Mouse (Mus musculus) liver, embryonic 16.5 days (tissue): ENCODE data around the gene Cdkal1. TPM values are rescaled to one million over a fixed set of nuclear protein-coding genes. Genes with fewer than 3 reads are reported as not detected.

Experiments used
- ATAC-seq: fragments of 200-750 bp; cut with Nextera tagmentation; 2 replicates; pipeline ENCODE4 v1.8.0; 2017; ENCODE audit warnings: low read depth, mild to moderate bottlenecking, moderate number of reproducible peaks, moderate library complexity
- H3K27ac ChIP-seq: fragments of 300-500 bp; sonication (generic); 2 replicates; pipeline ENCODE4 v1.5.1; 2014; ENCODE audit warnings: mild to moderate bottlenecking, low read length
- H3K27me3 ChIP-seq: fragments of 300-500 bp; sonication (generic); 2 replicates; pipeline ENCODE4 v1.6.1; 2014; ENCODE audit warnings: low read depth, low read length, mixed read lengths; ENCODE audit not compliant: control insufficient read depth, insufficient read depth
- H3K36me3 ChIP-seq: fragments of 300-500 bp; sonication (generic); 2 replicates; pipeline ENCODE4 v1.6.1; 2014; ENCODE audit warnings: mild to moderate bottlenecking; ENCODE audit not compliant: control insufficient read depth, insufficient read depth
- H3K4me1 ChIP-seq: fragments of 300-500 bp; sonication (generic); 2 replicates; pipeline ENCODE4 v1.6.1; 2014; ENCODE audit warnings: low read depth, low read length, mixed read lengths; ENCODE audit not compliant: control insufficient read depth
- H3K4me2 ChIP-seq: fragments of 300-500 bp; sonication (generic); 2 replicates; pipeline ENCODE4 v1.6.1; 2014; ENCODE audit warnings: low read depth, low read length, mixed read lengths
- H3K4me3 ChIP-seq: fragments of 300-500 bp; sonication (generic); 2 replicates; pipeline ENCODE4 v1.5.1; 2014; ENCODE audit warnings: low read depth, mild to moderate bottlenecking, low read length
- H3K9ac ChIP-seq: fragments of 300-500 bp; sonication (generic); 2 replicates; pipeline ENCODE4 v1.6.1; 2014; ENCODE audit warnings: low read depth, low read length
- H3K9me3 ChIP-seq: fragments of 300-500 bp; sonication (generic); replicated peaks from 2 replicates; pipeline ENCODE4 v1.6.1; 2016; ENCODE audit warnings: low read length; ENCODE audit not compliant: control insufficient read depth
- WGBS: fragments of 180-500 bp; shearing (Covaris S2); extraction: QIAGEN DNeasy Blood & Tissue Kit; methylation state at CpG from one replicate; pipeline ENCODE4 v1.1.7; 2014; ENCODE audit not compliant: insufficient replicate concordance; 5-methylcytosine and 5-hydroxymethylcytosine counted together
- polyA plus RNA-seq: library from polyadenylated mRNA; unstranded; fragments of >200 nt; fragmentation: Nextera tagmentation; extraction: Ambion mirVana; gene quantifications from 2 replicates; pipeline ENCODE4 v1.2.1, GENCODE M21; 2015

Gene Cdkal1
- polyA plus RNA-seq, 1 experiment from 2014 or later = 9.3 TPM

DNA sequence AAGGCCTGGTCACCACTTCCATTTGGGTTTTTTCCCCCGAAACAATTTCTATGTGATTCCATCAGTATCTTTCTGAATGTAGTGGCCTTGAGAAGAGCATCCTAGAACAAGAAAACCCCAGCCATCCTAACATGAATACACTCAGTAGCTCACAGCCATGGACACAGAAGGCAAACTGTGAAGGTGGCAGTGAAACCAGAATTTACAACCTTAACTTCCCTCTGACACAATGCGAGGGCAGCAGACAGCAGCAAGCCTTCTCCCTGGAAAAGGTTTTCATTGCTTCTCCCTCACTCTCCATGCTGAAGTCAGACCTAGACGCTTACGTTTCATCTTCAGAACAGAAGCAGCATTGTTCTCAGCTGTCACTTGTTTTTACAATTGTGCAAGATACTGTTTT lies 87.9 kb downstream of the Cdkal1 start:
- H3K27ac ChIP-seq = no peak overlapping the region
- H3K9me3 ChIP-seq = no peaks in the 10 kb centered on the region
- 47% methylated on average over 4 of the region's 4 CpGs for WGBS
- ATAC-seq = no peak
- H3K27me3 ChIP-seq = no peaks in the 10 kb centered on the region
- H3K4me2 ChIP-seq = no peak overlapping the region
- H3K4me3 ChIP-seq = no peak overlapping the region
- H3K4me1 ChIP-seq = peaks cover 3% of the 10 kb centered on the region; the same call in 1 of the 2 replicates
- no peaks in the 10 kb centered on the region for H3K36me3 ChIP-seq
- H3K9ac ChIP-seq = no peak overlapping the region

DNA sequence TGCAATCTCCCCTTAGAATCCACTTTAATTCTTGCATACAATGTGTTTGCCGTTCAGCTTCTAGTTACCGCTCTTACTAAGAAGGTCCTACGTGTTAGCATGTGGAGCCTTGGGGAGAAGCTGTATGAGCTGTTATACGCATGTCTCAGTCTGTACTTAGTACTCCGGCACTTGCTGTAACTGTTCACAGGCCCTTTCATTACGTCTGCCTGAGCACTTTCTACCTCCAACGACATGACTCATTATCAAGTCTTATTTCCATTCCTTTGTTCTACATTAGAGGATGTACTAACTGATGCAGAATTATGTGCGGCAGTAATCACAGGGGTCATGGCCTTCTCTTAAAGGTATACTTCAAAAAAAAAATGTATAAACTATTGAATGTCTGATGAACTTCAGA lies 89.1 kb downstream of the Cdkal1 start:
- no peak overlapping the region for H3K4me3 ChIP-seq
- H3K4me1 ChIP-seq = peaks cover 3% of the 10 kb centered on the region; the same call in 1 of the 2 replicates
- no peak overlapping the region for H3K27ac ChIP-seq
- H3K36me3 ChIP-seq = no peaks in the 10 kb centered on the region
- no peak overlapping the region for H3K4me2 ChIP-seq
- WGBS = 79% methylated on average over 8 of the region's 8 CpGs
- H3K9ac ChIP-seq = no peak overlapping the region
- ATAC-seq = no peak
- H3K27me3 ChIP-seq = no peaks in the 10 kb centered on the region
- no peaks in the 10 kb centered on the region for H3K9me3 ChIP-seq

DNA sequence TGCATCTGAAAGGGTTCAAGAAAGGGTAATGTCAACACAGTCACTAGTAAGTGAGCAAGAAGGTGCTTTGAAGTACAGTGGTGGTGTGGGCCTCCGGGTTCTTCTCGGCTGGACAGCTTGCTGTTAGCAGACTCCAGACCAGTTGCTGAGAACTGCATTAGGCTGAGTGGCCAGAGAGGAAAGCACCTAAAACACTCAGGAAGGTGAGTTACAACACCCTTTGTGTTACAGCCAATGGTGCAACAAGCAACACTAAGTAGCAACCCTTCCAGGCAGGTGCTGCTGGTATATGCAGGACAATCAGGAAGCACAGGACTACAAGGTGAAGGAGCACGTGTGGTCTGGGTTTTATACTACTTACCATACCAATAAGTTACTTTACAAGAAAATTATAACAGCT lies 90.2 kb downstream of the Cdkal1 start:
- Histone ChIP-seq H3K27me3 (no peaks in the 10 kb centered on the region), H3K4me3 (no peak overlapping the region), H3K9ac (no peak overlapping the region), H3K27ac (no peak overlapping the region), H3K4me1 (peaks cover 3% of the 10 kb centered on the region; the same call in 1 of the 2 replicates), H3K4me2 (no peak overlapping the region), H3K9me3 (no peaks in the 10 kb centered on the region), H3K36me3 (no peaks in the 10 kb centered on the region)
- ATAC-seq = no peak
- 67% methylated on average over 3 of the region's 3 CpGs for WGBS

DNA sequence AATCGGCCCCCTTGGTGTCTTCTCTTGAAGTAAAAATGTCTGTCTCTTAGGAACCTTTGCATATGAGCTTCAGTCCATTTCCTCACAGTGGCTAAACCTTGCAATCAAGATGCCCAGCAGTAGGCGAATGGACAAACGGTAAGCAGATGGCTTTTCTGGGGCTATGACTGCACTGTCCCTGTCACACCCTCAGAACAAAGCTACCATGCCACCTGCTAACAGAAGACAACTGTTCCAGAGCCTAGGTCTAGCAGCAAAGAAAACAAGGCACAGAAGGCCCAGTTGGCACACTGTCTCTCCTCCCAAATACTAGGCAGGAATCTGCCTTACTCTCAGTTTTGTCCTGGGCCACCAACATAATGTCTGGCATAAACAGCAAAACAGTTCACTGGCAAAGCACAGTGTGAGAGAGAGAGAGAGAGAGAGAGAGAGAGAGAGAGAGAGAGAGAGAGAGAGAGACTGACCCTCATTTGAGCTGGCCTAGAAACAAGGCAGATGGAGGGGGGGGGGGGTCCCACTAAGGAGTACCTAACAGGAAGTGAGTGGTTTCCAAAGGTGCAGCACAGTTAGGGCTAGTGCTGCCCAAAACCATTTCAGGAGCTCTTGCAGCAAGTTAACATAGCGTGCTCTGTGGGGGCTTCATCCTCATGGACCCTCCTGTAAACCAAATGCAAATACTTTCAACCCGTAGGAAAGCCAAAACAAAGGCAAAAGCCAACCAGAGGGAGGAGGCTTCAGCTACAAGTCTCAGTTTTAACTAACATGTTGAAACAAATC lies 95.6 kb downstream of the Cdkal1 start:
- Histone ChIP-seq H3K4me3 (no peak overlapping the region), H3K27me3 (no peaks in the 10 kb centered on the region), H3K27ac (no peak overlapping the region), H3K36me3 (no peaks in the 10 kb centered on the region), H3K9ac (no peak overlapping the region), H3K4me2 (no peak overlapping the region), H3K4me1 (peaks cover 5% of the 10 kb centered on the region; the same call in 1 of the 2 replicates), H3K9me3 (no peaks in the 10 kb centered on the region)
- WGBS = 61% methylated on average over 5 of the region's 5 CpGs
- no peak for ATAC-seq

DNA sequence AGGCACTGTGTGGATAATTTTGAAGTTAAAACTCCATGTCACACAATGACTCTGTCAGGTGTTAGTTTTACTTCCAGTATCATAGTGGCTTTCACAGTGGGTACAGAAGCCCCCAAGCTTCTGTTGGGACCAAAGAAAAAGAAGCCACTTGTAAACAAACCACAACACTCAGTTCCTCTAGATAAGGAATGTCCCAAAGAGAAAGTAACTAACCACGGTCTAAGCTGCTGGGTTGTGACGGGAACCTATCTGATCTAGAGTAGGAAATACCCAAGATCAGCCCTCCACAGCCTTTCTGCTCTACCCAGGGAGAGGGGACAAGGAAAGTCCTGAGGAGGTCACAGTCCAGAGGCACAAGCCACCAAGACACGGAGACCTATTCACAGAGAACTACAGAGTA lies 99.4 kb downstream of the Cdkal1 start:
- Histone ChIP-seq H3K4me3 (no peak overlapping the region), H3K27ac (peak overlapping the region; percentile 50; the same call in 1 of the 2 replicates), H3K9me3 (no peaks in the 10 kb centered on the region), H3K27me3 (no peaks in the 10 kb centered on the region), H3K36me3 (no peaks in the 10 kb centered on the region), H3K4me1 (peaks cover 5% of the 10 kb centered on the region; the same call in 1 of the 2 replicates), H3K4me2 (peak overlapping the region; percentile 36), H3K9ac (no peak overlapping the region; the same call in 1 of the 2 replicates)
- 0 out of 2 replicates have a peak, but pooled peaks have one; percentile 45 for ATAC-seq
- 6% methylated on average over 3 of the region's 3 CpGs for WGBS

DNA sequence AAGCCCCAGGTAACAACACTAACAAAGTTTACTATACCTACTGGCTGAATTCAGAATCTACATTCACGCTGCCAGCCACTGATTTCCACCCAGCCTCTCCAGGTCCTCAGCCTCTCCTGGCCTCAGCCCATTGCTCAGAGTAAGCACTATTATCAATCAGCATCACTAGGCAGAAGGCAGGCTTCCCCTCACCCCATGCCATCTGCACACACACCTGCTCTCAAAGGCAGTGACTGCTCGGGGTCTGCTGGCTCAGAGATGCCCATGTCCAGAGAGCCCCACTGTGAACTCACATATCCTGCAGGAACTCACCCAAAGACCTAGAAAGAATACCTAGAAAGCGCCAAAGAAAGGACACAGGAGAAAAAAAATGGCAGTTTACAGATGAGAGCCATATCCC lies 102.2 kb downstream of the Cdkal1 start:
- peaks cover 5% of the 10 kb centered on the region; the same call in 1 of the 2 replicates for H3K4me1 ChIP-seq
- H3K36me3 ChIP-seq = no peaks in the 10 kb centered on the region
- no peaks in the 10 kb centered on the region for H3K9me3 ChIP-seq
- H3K9ac ChIP-seq = no peak overlapping the region
- no peak overlapping the region for H3K4me3 ChIP-seq
- no peak overlapping the region for H3K4me2 ChIP-seq
- WGBS = 76% methylated on average over 3 of the region's 3 CpGs
- no peaks in the 10 kb centered on the region for H3K27me3 ChIP-seq
- no peak overlapping the region for H3K27ac ChIP-seq
- ATAC-seq = no peak

DNA sequence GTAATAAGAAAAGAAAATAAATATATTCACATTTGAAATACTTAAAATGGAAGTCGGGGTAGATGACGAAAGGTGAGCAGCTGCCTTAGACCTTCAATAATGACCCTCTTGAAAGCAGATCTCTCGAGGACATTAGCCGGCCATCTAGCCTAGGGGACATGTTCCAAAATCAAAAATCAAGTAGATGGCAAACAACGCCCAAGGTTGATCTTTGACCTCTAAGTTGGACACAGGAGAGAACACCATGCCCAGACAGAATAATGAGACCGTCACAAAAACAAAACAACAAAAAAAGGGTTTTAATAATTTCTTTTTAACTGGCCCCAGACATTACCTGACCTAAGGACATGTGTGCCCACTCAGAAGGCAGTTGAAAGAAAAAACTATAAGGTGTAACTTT lies 103.4 kb downstream of the Cdkal1 start:
- whole genome bisulfite sequencing = 77% methylated on average over 6 of the region's 6 CpGs
- Histone ChIP-seq H3K9me3 (no peaks in the 10 kb centered on the region), H3K4me2 (no peak overlapping the region), H3K4me1 (peaks cover 5% of the 10 kb centered on the region; the same call in 1 of the 2 replicates), H3K27ac (no peak overlapping the region), H3K9ac (no peak overlapping the region), H3K4me3 (no peak overlapping the region), H3K36me3 (no peaks in the 10 kb centered on the region), H3K27me3 (no peaks in the 10 kb centered on the region)
- no peak for ATAC-seq

DNA sequence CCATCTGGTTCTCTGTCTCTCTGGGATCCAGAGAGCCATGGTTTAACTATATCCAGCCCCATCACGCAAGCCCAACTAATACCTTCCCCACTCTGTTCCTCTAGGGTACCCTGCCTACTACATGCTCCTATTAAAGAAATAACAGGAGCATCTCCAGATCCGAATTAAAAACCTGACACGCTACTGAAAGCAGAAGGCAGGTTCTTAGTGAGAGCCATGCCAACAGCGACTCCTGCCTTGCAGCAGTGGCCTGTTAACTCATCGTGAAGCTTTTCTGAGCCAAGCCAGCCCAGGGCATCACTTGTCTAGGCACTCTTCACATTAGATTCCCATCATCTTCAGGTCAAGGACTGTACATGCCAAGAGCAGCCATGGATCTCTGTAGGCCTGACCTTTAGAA lies 104.3 kb downstream of the Cdkal1 start:
- H3K27ac ChIP-seq = no peak overlapping the region
- 77% methylated on average over 5 of the region's 5 CpGs for WGBS
- no peaks in the 10 kb centered on the region for H3K36me3 ChIP-seq
- H3K9me3 ChIP-seq = no peaks in the 10 kb centered on the region
- H3K4me3 ChIP-seq = no peak overlapping the region
- H3K4me1 ChIP-seq = peaks cover 4% of the 10 kb centered on the region; the same call in 1 of the 2 replicates
- no peak overlapping the region for H3K9ac ChIP-seq
- H3K27me3 ChIP-seq = no peaks in the 10 kb centered on the region
- H3K4me2 ChIP-seq = no peak overlapping the region
- ATAC-seq = no peak

DNA sequence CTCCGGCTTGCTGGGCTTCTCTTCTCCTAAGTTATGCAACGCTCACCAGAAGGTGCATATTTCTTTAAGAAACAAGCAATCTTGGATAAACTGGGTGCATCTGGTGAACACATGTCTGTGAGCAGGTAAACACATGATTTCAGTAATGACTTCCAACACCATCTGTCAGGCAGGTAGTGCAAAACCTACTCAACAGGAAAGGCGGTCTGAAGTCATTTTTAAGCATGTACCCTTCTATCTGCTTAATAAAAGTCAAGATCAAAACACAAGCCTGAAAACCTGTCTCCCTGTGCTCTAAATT lies 108.2 kb downstream of the Cdkal1 start:
- no peak overlapping the region for H3K27ac ChIP-seq
- no peaks in the 10 kb centered on the region for H3K27me3 ChIP-seq
- H3K9ac ChIP-seq = no peak overlapping the region
- H3K9me3 ChIP-seq = no peaks in the 10 kb centered on the region
- no peak overlapping the region for H3K4me3 ChIP-seq
- 74% methylated on average over 3 of the region's 3 CpGs for WGBS
- no peaks in the 10 kb centered on the region for H3K36me3 ChIP-seq
- H3K4me1 ChIP-seq = no peaks in the 10 kb centered on the region
- ATAC-seq = no peak
- H3K4me2 ChIP-seq = no peak overlapping the region
